Mouse (Mus musculus) induced T-regulatory cell, adult 2 months (primary cell): ENCODE measurements at regions not wholly inside any gene's neighbourhood (a gene's known extent, or its start where the extent isn't known, plus 50 kb on each side); places are given as distances from the start of the nearest gene placed in this dataset.
"Not testable (repeated sequence)": the region's sequence is repeated elsewhere in the genome, so short reads cannot be mapped to it uniquely, and the experiment has no call there.

ENCODE experiments used
- DNase-seq: peaks from one replicate; pipeline ENCODE4 v3.0.0-alpha.2; 2012; ENCODE audit warnings: low read depth

DNA sequence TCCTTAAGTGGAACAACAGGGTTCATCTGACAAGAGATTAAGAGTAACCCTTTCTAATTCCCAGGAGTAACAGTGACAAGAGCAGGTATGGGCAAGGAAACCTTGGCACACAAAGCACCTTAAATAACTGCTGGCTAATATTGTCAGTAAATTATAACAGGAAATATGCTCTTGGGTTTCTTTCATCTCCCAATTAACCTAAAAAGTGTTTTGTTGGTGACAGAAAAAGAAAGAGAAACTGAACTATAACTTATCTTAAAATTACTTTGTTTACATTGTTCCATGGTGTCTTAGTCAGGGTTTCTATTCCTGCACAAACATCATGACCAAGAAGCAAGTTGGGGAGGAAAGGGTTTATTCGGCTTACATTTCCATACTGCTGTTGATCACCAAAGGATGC lies 170.0 kb upstream of the Ngly1 start:
- DNase-seq, result peak; percentile 42

DNA sequence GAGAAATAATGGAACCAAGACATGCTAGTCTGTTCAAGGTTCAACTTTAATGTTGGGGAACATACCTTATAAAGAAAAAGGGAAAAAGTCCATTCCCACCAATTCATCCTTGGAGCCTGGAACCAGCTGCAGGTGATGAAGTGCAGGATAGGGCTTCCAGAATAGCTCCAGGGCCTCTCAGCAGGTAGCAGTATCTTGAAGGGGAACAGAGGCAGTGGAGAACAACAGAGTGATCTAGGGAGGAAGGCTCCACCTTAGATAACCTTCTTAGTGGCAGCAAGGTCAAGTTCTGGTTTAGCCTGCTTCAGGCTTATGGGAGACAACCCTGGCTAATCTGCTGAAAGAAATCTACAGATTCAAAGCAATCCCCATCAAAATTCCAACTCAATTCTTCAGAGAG lies 161.8 kb upstream of the Ngly1 start:
- not testable (repeated sequence) for DNase-seq

DNA sequence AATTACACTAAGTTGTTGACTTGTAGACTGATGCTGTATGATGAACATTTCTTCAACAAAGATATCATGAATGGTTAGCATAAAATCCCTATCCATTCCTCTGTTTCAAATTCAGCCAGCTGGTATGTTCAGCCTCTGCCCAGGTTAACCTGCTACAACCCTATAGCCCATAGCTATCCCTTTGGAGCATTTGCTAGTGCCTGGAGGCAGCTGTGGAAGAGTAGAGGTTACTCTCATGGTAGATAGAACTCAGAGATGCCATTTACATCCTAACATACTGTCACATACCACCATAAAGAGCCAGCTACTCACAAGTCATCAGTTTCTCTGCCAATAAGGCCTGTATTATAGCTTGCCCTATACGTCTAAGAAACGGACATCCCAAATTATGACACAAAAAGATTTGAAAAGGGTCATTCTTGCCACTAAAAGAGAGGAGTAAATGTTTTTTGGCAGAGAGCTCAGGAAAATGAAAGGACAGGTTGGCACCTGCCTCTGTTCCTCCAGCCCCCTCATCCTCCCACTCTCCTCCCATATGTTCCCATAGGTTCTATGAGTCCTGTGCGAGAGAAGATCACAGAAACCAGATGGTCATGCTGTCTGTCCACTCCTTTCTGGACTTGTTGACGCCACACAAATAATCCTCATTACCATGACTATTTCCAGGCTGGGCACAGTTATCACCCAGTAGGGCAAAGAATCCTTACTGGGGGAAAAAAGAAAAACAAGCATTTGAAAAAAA lies 156.5 kb upstream of the Ngly1 start:
- DNase-seq, result no peak

DNA sequence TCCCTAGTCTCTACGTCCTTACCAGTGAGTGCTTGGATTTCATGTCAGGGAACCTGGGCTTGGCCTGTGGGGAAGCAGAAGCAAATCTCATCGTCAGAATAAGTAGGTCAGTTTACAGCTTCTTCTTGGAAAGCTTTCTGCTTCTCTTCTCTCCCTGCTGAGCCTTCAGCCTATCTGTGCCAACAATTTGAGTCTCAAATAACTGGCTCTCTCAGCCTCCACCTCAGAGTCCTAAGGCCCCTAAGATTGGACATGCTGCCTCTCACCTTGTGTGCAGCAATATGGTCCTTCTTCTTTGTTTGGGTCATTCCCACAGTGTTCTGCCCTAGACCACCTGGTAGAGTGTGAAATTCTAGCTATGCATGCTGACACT lies 156.0 kb upstream of the Ngly1 start:
- DNase-seq, result no peak

DNA sequence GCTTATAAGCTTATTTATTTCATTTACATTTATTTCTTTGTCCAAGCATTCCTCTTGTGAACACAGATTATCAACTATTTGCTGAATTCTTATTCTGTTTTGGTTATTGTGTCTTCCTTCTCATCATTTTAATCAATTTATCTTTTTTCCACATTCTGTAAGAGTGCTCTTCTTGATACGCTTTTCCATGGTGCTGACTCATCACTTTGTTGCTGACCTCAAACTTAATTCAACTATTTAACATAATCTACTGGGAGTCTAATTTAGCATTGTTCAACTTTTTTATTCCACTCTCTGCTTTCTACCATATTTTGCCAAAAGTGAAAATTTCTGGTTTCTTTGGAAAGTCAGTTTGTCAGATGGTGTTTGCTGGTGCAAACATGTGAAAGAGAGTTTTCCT lies 139.7 kb upstream of the Ngly1 start:
- no peak for DNase-seq

DNA sequence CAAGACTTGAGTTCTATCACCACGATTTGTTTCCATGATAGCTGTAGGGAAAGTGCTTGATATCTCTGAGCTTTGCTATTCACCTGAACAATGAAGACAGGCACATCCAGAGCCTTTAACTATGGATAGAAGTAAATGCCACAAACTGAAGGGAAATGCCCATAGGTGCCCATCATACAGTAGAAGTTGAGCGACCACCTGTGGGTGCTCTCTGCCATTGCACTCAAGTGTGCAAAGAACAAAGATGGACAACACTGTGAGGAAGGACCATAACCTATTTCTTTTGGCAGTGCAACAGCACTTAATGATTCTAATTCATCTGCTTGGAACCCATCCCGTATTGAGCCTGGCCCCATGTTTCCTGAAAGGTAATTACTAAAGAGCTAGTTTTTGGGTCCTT lies 116.4 kb upstream of the Ngly1 start:
- DNase-seq, result peak; percentile 10

DNA sequence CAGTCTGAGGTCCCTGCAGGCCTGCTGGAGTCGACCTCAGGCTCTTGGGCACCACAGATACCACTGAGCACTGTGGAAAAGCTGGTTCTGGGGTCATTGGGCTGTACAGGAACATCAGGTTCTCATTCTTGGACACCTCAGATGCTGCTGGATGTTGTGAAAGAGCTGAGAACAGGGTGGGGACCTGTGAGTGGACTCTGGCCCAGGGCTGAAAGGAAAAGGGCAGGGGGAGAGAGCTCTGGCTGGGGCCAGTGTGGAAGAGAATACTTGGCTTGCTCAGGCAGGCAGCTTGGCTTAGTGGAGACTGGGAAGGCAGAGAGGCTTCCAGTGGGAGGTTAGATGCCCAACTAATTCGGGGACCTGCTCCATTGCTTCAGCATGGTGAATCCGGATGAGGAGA lies 115.7 kb upstream of the Ngly1 start:
- no peak for DNase-seq

DNA sequence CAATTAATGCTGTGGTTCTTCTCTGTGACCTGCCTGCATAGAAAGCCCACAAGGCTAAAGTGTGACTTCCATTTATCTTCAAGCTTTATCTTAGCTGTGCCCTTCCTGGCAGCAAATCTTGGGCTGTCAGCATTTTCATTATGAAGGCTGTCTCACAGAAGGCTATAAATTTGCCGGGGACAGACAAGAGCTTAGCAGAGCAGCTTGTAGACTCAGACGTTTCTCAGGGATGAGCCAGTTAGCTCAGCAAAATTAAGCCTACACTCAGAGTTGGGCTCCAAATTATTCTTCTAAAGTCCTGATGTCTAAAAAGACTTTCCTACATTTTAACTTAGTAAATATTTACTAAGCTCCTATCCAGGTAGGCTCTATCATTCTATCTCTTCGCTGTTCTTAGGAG lies 112.9 kb upstream of the Ngly1 start:
- DNase-seq, result no peak

DNA sequence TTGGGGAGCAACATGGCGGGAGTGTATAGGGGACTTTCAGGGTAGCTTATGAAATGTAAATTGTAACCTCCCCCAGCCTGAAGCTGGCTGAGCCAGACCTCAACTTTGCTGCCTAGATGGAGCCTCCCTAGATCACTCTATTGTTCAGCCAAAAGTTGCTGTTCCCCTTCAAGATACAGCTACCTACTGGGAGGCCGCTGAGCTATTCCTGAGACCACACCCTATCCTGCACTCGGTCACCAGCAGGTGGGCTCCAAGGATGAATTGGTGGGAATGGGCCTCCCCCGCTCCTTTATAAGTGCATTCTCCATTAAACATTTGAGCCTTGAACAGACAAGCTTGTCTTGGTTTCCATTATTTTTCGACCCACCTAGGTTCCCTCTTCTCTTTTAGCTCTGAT lies 104.8 kb upstream of the Ngly1 start:
- no peak for DNase-seq

DNA sequence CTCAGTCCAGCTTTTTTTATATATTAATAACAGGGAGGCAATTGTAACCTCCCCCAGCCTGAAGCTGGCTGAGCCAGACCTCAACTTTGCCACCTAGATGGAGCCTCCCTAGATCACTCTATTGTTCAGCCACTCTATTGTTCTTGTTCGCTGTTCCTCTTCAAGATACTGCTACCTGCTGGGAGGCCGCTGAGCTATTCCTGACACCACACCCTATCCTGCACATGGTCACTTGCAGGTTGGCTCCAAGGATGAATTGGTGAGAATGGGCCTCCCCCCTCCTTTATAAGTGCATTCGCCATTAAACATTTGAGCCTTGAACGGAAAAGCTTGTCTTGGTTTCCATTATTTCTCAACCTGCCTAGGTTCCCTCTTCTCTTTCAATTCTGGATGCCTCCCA lies 102.3 kb upstream of the Ngly1 start:
- no peak for DNase-seq

DNA sequence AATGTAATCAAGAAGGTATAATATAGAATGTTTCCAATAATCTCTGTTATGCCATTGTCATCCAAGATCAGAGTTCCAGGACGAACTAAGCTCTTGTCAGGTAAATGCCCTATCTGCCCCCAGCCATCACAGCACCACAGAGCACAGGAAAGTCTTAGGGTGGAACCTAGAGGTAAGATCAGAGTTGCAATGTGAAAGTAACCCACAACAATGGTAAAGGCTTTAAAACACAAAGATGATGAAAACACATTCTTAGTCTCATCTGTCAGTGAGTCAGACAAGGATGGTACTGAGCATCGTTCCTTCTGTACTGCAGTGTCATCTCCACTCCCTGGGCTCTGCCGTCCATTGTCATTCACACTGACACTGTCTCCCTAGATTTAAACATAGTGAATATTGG lies 97.3 kb upstream of the Ngly1 start:
- DNase-seq, result no peak

DNA sequence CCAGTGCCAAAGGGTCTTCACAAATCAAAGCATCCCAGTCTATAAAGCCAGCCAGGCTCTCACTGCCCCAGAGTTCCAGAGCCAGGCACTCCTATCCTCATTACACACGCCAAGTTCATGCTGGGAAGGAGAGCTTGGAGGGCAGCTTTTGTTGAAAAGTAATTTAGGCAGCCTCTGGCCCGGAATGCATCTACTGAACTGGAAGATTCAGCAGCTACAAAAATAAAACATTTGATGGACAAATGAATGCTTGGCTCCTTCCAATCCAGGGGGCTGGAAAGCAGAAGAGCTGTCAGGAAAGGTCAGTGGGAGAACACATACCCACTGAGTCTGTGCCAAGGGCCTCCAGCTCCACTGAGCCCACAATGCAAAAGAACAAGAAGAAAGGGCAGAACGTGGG lies 96.4 kb upstream of the Ngly1 start:
- no peak for DNase-seq

DNA sequence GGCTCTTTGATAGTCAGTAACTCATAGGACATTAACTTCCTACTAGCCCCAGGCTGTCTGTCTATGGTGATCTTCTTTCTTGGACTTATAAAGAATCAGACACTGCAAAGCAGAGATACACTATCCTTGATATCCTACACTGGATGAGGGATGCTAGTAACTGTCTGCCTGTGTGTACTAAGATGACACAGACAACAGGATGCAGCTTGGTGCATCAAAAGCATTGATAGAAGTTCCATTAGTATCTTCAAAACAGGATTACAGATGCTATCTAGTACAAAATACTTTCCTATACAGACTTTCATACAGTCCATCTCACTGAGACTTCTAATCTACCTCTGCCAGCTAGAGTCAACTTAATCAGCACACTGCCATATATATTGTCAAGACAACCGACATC lies 94.0 kb upstream of the Ngly1 start:
- DNase-seq, result no peak

DNA sequence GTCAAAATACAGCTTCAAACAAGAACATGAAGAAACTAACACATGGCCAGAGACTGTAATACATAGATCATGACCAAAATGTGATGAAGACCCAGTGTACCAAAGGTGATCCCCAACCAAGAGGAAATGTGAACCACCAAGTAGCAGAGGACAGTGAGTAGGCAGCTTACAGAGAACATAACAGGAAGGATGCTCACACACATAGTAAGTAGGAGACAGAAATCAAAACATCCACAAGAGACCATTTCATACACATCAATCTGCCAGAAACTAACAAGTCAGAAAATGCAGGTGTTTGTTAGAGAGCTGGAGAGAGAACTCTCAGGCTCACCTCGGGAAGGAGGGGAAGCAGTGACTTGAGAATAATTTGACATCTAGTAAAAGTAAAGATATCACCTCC lies 78.9 kb upstream of the Ngly1 start:
- DNase-seq, result peak; percentile 66

DNA sequence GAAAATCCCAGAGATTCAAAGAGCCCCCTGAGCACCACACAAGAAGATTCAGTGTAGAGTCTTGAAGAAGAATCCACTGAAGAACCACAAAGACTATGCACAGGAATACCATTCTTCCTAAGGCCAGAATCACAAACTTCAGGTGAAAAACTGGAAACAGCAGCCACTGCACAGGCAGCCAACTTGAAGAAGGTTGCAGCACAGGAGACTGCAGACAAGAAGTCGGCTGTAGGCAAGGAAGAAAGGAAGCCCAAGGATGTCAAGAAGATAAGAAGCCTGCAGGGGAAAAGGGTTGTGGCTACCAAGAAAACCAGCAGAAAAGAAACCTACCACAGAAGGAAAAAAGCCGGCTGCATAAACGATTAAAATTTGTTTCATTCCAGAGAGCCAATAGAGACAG lies 76.8 kb upstream of the Ngly1 start:
- peak; percentile 55 for DNase-seq

DNA sequence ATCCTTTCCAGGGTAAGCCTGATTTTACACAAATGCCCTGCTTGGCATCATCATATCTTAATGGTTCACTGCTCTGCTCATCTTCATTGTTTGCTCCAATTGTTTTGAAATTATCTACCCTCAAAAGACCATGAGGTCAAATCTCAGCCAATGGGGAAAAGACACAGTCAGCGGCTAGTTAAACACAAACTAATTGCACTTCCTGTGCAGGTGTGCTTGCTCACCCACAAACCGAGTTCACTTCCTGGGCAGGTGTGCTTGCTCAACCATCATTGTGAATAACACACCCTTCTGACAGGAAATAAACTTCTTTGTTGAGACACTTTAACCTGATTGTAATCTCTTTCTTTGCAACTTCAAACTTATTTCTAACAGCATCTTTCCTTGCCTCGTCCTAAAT lies 75.8 kb upstream of the Ngly1 start:
- DNase-seq, result peak; percentile 86

DNA sequence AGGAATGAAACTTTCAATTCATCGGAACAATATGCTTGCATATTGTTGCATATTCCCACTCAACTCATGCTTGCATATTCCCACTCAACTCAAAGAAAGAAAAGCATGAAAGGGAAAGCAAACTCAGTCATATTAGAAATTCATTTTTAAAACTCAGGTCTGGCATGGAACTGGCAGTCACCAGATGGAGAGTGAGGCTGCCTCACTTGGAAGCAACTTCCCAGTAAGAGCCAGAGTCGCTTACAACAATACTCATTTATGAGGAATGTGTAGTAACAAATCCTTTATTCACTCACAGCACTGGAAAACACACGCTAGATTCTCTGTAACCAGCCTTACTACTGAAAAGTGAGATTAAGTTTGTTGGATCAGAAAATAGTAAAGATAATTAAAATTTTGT lies 70.9 kb upstream of the Ngly1 start:
- DNase-seq, result no peak

DNA sequence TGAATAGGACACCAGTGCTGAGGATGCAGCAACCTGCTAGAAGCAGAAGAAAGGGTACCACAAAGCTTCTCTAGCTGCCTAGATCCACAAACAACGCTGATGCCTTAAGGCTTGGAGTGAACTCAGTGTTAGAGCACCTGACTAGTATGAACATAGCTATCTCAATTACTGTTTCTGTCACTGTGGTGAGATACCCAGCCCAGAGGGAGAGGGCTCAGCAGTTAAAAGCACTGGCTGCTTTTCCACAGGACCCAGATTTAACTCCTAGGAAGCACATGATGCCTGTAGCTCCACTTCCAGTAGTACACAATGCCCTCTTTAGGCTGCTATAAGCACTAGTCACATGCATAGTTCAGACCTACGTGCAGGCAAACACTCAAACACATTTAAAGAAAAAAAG lies 67.3 kb upstream of the Ngly1 start:
- DNase-seq, result peak; percentile 10

DNA sequence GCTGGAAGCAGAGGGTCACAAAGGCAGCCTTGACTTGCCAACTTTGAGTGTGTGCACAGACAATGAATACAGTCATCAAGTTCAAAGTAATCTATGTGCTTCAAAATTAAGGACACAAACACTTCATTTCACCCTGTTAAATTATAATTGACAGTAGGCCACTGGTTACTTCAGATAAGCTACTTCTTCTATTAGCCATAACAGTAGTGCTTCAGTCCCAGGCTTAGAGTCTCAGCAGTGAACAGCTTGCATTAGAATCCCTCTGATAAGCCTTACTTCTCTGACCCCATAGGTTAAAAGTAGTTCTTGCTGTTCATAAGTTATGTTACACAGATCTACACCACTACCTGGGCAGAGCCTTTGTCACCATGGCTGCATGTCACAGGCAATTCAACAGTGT lies 63.8 kb upstream of the Ngly1 start:
- DNase-seq, result no peak
